Mouse (Mus musculus) hindbrain, postnatal 0 days (tissue): ENCODE data around the gene Fkbp9. TPM values are rescaled to one million over a fixed set of nuclear protein-coding genes. Genes with fewer than 3 reads are reported as not detected.

Experiments used
- ATAC-seq: fragments of 200-750 bp; cut with Nextera tagmentation; 2 replicates; pipeline ENCODE4 v1.8.0; 2017; ENCODE audit warnings: mild to moderate bottlenecking, moderate TSS enrichment, moderate library complexity
- DNase-seq: peaks from one replicate; pipeline ENCODE4 v3.0.0-alpha.2; 2015; ENCODE audit warnings: low spot score
- H3K27ac ChIP-seq: fragments of 300-500 bp; sonication (generic); 2 replicates; pipeline ENCODE4 v1.5.1; 2014; ENCODE audit warnings: mild to moderate bottlenecking
- H3K27me3 ChIP-seq: fragments of 300-500 bp; sonication (generic); 2 replicates; pipeline ENCODE4 v1.6.1; 2014; ENCODE audit warnings: low read length, mixed read lengths; ENCODE audit not compliant: insufficient read depth
- H3K36me3 ChIP-seq: fragments of 300-500 bp; sonication (generic); 2 replicates; pipeline ENCODE4 v1.6.1; 2014; ENCODE audit warnings: low read length, mixed read lengths; ENCODE audit not compliant: insufficient read depth
- H3K4me1 ChIP-seq: fragments of 300-500 bp; sonication (generic); 2 replicates; pipeline ENCODE4 v1.6.1; 2014; ENCODE audit warnings: antibody characterized with exemption, low read length, mixed read lengths; ENCODE audit not compliant: insufficient read depth
- H3K4me2 ChIP-seq: fragments of 300-500 bp; sonication (generic); 2 replicates; pipeline ENCODE4 v1.6.1; 2014; ENCODE audit warnings: low read depth, mild to moderate bottlenecking, low read length, moderate library complexity, mixed read lengths
- H3K4me3 ChIP-seq: fragments of 300-500 bp; sonication (generic); 2 replicates; pipeline ENCODE4 v1.5.1; 2014; ENCODE audit warnings: low read length
- H3K9ac ChIP-seq: fragments of 300-500 bp; sonication (generic); replicated peaks from 2 replicates; pipeline ENCODE4 v1.6.1; 2014; ENCODE audit warnings: mild to moderate bottlenecking, low read length, moderate library complexity, mixed read lengths
- H3K9me3 ChIP-seq: fragments of 300-500 bp; sonication (generic); 2 replicates; pipeline ENCODE4 v1.6.1; 2016; ENCODE audit warnings: low read length, mixed read lengths
- CTCF ChIP-seq: IDR thresholded peaks from 2 replicates; pipeline ENCODE4 v1.5.1; 2016; ENCODE audit warnings: antibody characterized with exemption, control low read depth, low read depth
- WGBS: fragments of 180-500 bp; shearing (Covaris S2); extraction: QIAGEN DNeasy Blood & Tissue Kit; methylation state at CpG from one replicate; pipeline ENCODE4 v1.1.7; 2014; 5-methylcytosine and 5-hydroxymethylcytosine counted together
- polyA plus RNA-seq: library from polyadenylated mRNA; unstranded; fragments of >200 nt; fragmentation: Nextera tagmentation; extraction: Ambion mirVana; gene quantifications from 2 replicates; pipeline ENCODE4 v1.2.1, GENCODE M21; 2015
- total RNA-seq: library from RNA; depleted of rRNA; stranded (reverse); fragments of >200 nt; gene quantifications from 2 replicates; pipeline ENCODE4 v1.2.3, GENCODE M21; 2014

Fkbp9 gene
- total and polyA plus RNA-seq, 2 experiments from 2014 or later, result 44.7 to 54.8 TPM

DNA sequence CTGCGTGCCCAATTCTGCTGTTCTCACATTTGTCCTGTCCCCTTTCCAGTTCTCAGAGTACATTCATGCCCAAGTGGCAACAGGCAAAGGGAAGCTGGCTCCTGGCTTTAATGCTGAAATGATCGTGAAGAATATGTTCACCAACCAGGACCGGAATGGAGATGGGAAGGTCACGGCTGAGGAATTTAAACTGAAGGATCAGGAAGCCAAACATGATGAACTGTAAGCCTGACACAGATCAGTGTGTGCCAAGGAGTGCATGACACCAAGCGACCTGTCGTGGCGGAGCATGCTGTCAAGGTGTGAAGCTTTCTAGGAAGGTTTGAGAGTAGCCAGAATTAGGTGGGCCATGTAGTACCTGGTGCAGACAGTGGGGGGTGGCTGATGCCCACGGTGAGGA is 46.1 kb downstream of the Fkbp9 start:
- no peak for ATAC-seq
- no peak for DNase-seq
- Histone ChIP-seq H3K4me2 (no peak overlapping the region), H3K4me1 (no peaks in the 10 kb centered on the region), H3K9ac (no peak overlapping the region), H3K9me3 (no peaks in the 10 kb centered on the region), H3K36me3 (peaks cover 5% of the 10 kb centered on the region; the same call in 1 of the 2 replicates), H3K4me3 (no peak overlapping the region), H3K27ac (no peak overlapping the region), H3K27me3 (no peaks in the 10 kb centered on the region)
- WGBS, result 91% methylated on average over 8 of the region's 8 CpGs
- peak; percentile 26; the same call in 1 of the 2 replicates for TF ChIP-seq CTCF

- H3K36me3 ChIP-seq, result peaks cover 13% of the 10 kb centered on the region; the same call in 1 of the 2 replicates
- H3K9ac ChIP-seq, result no peak overlapping the region
- no peak overlapping the region for H3K4me2 ChIP-seq
- no peaks in the 10 kb centered on the region for H3K4me1 ChIP-seq
- WGBS, result 69% methylated on average over 1 of the region's 1 CpGs
- no peak for TF ChIP-seq CTCF
- ATAC-seq (peak; percentile 31; the same call in 1 of the 2 replicates), DNase-seq (no peak)
- no peaks in the 10 kb centered on the region for H3K27me3 ChIP-seq
- no peak overlapping the region for H3K27ac ChIP-seq
- H3K9me3 ChIP-seq, result no peaks in the 10 kb centered on the region
- H3K4me3 ChIP-seq, result no peak overlapping the region
Measured at GRCm38 (mm10) chr6:56879352-56879955, 47.6 kb downstream of the Fkbp9 start.

- 89% methylated on average over 6 of the region's 6 CpGs for whole genome bisulfite sequencing
- no peak overlapping the region for H3K4me2 ChIP-seq
- no peak for TF ChIP-seq CTCF
- H3K4me3 ChIP-seq, result no peak overlapping the region
- ATAC-seq (no peak), DNase-seq (no peak)
- no peaks in the 10 kb centered on the region for H3K4me1 ChIP-seq
- peaks cover 30% of the 10 kb centered on the region for H3K36me3 ChIP-seq
- H3K27me3 ChIP-seq, result no peaks in the 10 kb centered on the region
- H3K27ac ChIP-seq, result no peak overlapping the region
- H3K9me3 ChIP-seq, result no peaks in the 10 kb centered on the region
- no peak overlapping the region for H3K9ac ChIP-seq
Measured at GRCm38 (mm10) chr6:56888561-56888960, 56.7 kb downstream of the Fkbp9 start.

DNA sequence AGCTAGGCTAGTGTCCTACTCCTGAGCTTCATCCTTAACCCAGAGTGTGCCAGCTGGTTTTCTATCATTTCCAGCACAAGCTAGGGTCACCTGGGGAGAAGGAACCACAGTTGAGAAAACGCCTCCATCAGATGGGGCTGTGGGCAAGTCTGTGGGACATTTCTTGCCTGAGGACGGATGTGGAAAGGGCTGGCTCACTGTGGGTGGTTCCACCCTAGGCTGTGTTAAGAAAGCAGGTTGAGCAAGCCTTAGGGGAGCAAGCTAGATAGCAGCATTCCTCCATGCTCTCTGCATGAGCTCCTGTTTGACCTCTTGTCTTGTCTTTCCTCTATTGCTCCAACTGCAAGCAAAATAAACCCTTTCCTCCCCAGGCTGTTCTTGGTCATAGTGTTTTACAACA is 58.9 kb downstream of the Fkbp9 start:
- H3K9ac ChIP-seq, result no peak overlapping the region
- peaks cover 27% of the 10 kb centered on the region for H3K36me3 ChIP-seq
- no peak for TF ChIP-seq CTCF
- H3K27me3 ChIP-seq, result no peaks in the 10 kb centered on the region
- no peaks in the 10 kb centered on the region for H3K4me1 ChIP-seq
- DNase-seq, result no peak
- no peak overlapping the region for H3K4me2 ChIP-seq
- no peak overlapping the region for H3K4me3 ChIP-seq
- WGBS, result 90% methylated on average over 2 of the region's 2 CpGs
- no peaks in the 10 kb centered on the region for H3K9me3 ChIP-seq
- no peak for ATAC-seq
- no peak overlapping the region for H3K27ac ChIP-seq

DNA sequence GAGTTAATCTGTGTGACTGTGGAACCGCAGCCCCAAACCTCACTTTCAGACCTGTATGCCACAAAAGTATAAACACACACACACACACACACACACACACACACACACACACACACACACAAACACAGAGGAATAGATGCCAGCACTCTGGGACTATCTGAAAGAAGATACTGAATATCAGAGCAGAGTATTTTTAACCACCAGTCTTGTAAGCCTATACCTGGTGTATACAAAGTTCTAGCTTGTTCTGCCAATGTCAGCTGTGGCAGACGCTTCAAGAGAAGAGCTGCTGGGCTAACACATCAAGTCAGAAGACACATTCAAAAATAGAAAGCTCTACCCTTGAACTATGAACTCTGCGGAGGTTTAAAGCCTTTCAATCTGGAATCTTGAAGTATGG is 67.7 kb downstream of the Fkbp9 start:
- Histone ChIP-seq H3K27ac (no peak overlapping the region), H3K27me3 (no peaks in the 10 kb centered on the region), H3K4me1 (no peaks in the 10 kb centered on the region), H3K4me3 (no peak overlapping the region), H3K36me3 (no peaks in the 10 kb centered on the region), H3K9ac (no peak overlapping the region), H3K4me2 (no peak overlapping the region), H3K9me3 (no peaks in the 10 kb centered on the region)
- no peak for DNase-seq
- WGBS, result 84% methylated on average over 3 of the region's 3 CpGs
- ATAC-seq, result no peak
- no peak for TF ChIP-seq CTCF

DNA sequence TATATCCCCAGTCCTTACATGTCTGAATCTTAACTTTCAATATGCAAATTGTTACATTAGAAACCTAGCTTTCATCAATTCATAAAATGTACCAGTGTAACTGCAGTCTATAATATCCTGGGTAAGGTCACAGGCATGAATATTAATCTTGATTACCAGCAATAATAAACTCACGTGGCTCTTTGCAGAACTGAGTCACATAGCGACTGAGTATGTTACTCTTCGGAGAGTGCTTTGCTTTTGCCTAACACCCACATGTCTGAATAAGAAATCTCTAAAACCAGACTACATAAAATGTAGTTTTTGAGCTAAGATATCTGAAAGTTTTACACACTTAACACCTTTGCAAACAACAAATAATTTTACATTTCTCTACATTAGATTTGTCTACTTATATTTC is 69.5 kb downstream of the Fkbp9 start:
- no peaks in the 10 kb centered on the region for H3K36me3 ChIP-seq

GRCm38 (mm10) chr6:56901824-56902386 is 70.0 kb downstream of the Fkbp9 start:
- WGBS, result 29% methylated on average over 12 of the region's 12 CpGs
- Histone ChIP-seq H3K9ac (no peak overlapping the region), H3K4me2 (peak overlapping the region; percentile 35; the same call in 1 of the 2 replicates), H3K4me3 (no peak overlapping the region), H3K27me3 (no peaks in the 10 kb centered on the region), H3K4me1 (no peaks in the 10 kb centered on the region), H3K36me3 (no peaks in the 10 kb centered on the region), H3K27ac (no peak overlapping the region), H3K9me3 (no peaks in the 10 kb centered on the region)
- no peak for TF ChIP-seq CTCF
- DNase-seq (peak; percentile 7), ATAC-seq (no peak)

More for the DNA sequence above, 69.5 kb downstream of the Fkbp9 start:
- Histone ChIP-seq H3K4me2 (no peak overlapping the region), H3K4me1 (no peaks in the 10 kb centered on the region), H3K27ac (no peak overlapping the region), H3K9ac (no peak overlapping the region), H3K9me3 (no peaks in the 10 kb centered on the region), H3K27me3 (no peaks in the 10 kb centered on the region), H3K4me3 (no peak overlapping the region)
- 65% methylated on average over 3 of the region's 3 CpGs for WGBS
- no peak for TF ChIP-seq CTCF
- DNase-seq (no peak), ATAC-seq (no peak)
